Mouse (Mus musculus) liver, embryonic 15.5 days (tissue): Measurements from ENCODE around the gene 1110017D15Rik. TPM values are rescaled to one million over a fixed set of nuclear protein-coding genes. Genes with fewer than 3 reads are reported as not detected.

ENCODE experiments used
- ATAC-seq: fragments of 200-750 bp; cut with Nextera tagmentation; 2 replicates; pipeline ENCODE4 v1.8.0; 2017; ENCODE audit warnings: moderate number of reproducible peaks, mild to moderate bottlenecking, moderate library complexity; ENCODE audit not compliant: insufficient read depth
- H3K27ac ChIP-seq: fragments of 300-500 bp; sonication (generic); replicated peaks from 2 replicates; pipeline ENCODE4 v1.5.1; 2015; ENCODE audit warnings: mild to moderate bottlenecking, inconsistent platforms
- H3K27me3 ChIP-seq: fragments of 300-500 bp; sonication (generic); 2 replicates; pipeline ENCODE4 v1.6.1; 2015; ENCODE audit warnings: mild to moderate bottlenecking, inconsistent platforms
- H3K36me3 ChIP-seq: fragments of 300-500 bp; sonication (generic); replicated peaks from 2 replicates; pipeline ENCODE4 v1.6.1; 2015; ENCODE audit warnings: moderate library complexity, mild to moderate bottlenecking, inconsistent platforms
- H3K4me1 ChIP-seq: fragments of 300-500 bp; sonication (generic); replicated peaks from 2 replicates; pipeline ENCODE4 v1.6.1; 2015; ENCODE audit warnings: inconsistent platforms
- H3K4me2 ChIP-seq: fragments of 300-500 bp; sonication (generic); 2 replicates; pipeline ENCODE4 v1.6.1; 2015; ENCODE audit warnings: moderate library complexity, mild to moderate bottlenecking, inconsistent platforms
- H3K4me3 ChIP-seq: fragments of 300-500 bp; sonication (generic); replicated peaks from 2 replicates; pipeline ENCODE4 v1.5.1; 2015; ENCODE audit warnings: mild to moderate bottlenecking, inconsistent platforms
- H3K9ac ChIP-seq: fragments of 300-500 bp; sonication (generic); 2 replicates; pipeline ENCODE4 v1.6.1; 2015; ENCODE audit warnings: moderate library complexity, mild to moderate bottlenecking, inconsistent platforms
- H3K9me3 ChIP-seq: fragments of 300-500 bp; sonication (generic); replicated peaks from 2 replicates; pipeline ENCODE4 v1.6.1; 2016; ENCODE audit warnings: inconsistent platforms
- WGBS: fragments of 180-500 bp; shearing (Covaris S2); methylation state at CpG from one replicate; pipeline ENCODE4 v1.1.7; 2015; ENCODE audit warnings: mixed read lengths; ENCODE audit not compliant: insufficient replicate concordance; 5-methylcytosine and 5-hydroxymethylcytosine counted together
- polyA plus RNA-seq: library from polyadenylated mRNA; unstranded; fragments of >200 nt; fragmentation: Nextera tagmentation; extraction: Ambion mirVana; gene quantifications from 2 replicates; pipeline ENCODE4 v1.2.1, GENCODE M21; 2015

Gene 1110017D15Rik
- polyA plus RNA-seq, 1 experiment from 2014 or later, result not detected

- Histone ChIP-seq H3K4me2 (no peak overlapping the region), H3K4me1 (peaks cover 34% of the 10 kb centered on the region), H3K27ac (no peak overlapping the region), H3K27me3 (peaks cover 84% of the 10 kb centered on the region), H3K9me3 (no peaks in the 10 kb centered on the region), H3K9ac (no peak overlapping the region), H3K4me3 (no peak overlapping the region), H3K36me3 (no peaks in the 10 kb centered on the region)
- no peak for ATAC-seq
- 56% methylated on average over 8 of the region's 8 CpGs for WGBS
Measured at GRCm38 (mm10) chr4:41499619-41500018, 17.5 kb downstream of the 1110017D15Rik start.

GRCm38 (mm10) chr4:41498921-41499391, 18.2 kb downstream of the 1110017D15Rik start:
- ATAC-seq, result no peak
- peak overlapping the region; percentile 40; the same call in 1 of the 2 replicates for H3K4me2 ChIP-seq
- peaks cover 88% of the 10 kb centered on the region for H3K27me3 ChIP-seq
- 4% methylated on average over 43 of the region's 43 CpGs for WGBS
- no peak overlapping the region for H3K27ac ChIP-seq
- H3K9me3 ChIP-seq, result no peaks in the 10 kb centered on the region
- no peak overlapping the region for H3K4me3 ChIP-seq
- H3K9ac ChIP-seq, result no peak overlapping the region
- H3K36me3 ChIP-seq, result no peaks in the 10 kb centered on the region
- H3K4me1 ChIP-seq, result peaks cover 37% of the 10 kb centered on the region

GRCm38 (mm10) chr4:41497995-41498845, 18.9 kb downstream of the 1110017D15Rik start:
- Histone ChIP-seq H3K36me3 (no peaks in the 10 kb centered on the region), H3K4me1 (peaks cover 42% of the 10 kb centered on the region), H3K27ac (no peak overlapping the region), H3K4me2 (peak overlapping the region; percentile 40), H3K9me3 (no peaks in the 10 kb centered on the region), H3K27me3 (peaks cover 88% of the 10 kb centered on the region), H3K4me3 (0 out of 2 replicates have a peak overlapping the region, but pooled peaks have one; percentile 4), H3K9ac (no peak overlapping the region)
- no peak for ATAC-seq
- 5% methylated on average over 72 of the region's 72 CpGs for WGBS

GRCm38 (mm10) chr4:41497579-41497978, 19.6 kb downstream of the 1110017D15Rik start:
- Histone ChIP-seq H3K9ac (no peak overlapping the region), H3K4me3 (0 out of 2 replicates have a peak overlapping the region, but pooled peaks have one; percentile 4), H3K27me3 (peaks cover 83% of the 10 kb centered on the region), H3K36me3 (no peaks in the 10 kb centered on the region), H3K4me2 (peak overlapping the region; percentile 40), H3K27ac (no peak overlapping the region), H3K9me3 (no peaks in the 10 kb centered on the region), H3K4me1 (peaks cover 36% of the 10 kb centered on the region)
- WGBS, result 2% methylated on average over 34 of the region's 34 CpGs
- ATAC-seq, result no peak

- Histone ChIP-seq H3K4me2 (no peak overlapping the region), H3K4me3 (no peak overlapping the region), H3K9ac (no peak overlapping the region), H3K4me1 (peaks cover 30% of the 10 kb centered on the region), H3K36me3 (no peaks in the 10 kb centered on the region), H3K9me3 (no peaks in the 10 kb centered on the region), H3K27me3 (peaks cover 78% of the 10 kb centered on the region), H3K27ac (no peak overlapping the region)
- 36% methylated on average over 5 of the region's 5 CpGs for WGBS
- no peak for ATAC-seq
Measured at GRCm38 (mm10) chr4:41497046-41497445, 20.1 kb downstream of the 1110017D15Rik start.

GRCm38 (mm10) chr4:41495850-41496249, 21.3 kb downstream of the 1110017D15Rik start:
- Histone ChIP-seq H3K4me2 (no peak overlapping the region), H3K9ac (no peak overlapping the region), H3K27me3 (peaks cover 66% of the 10 kb centered on the region), H3K4me1 (peaks cover 29% of the 10 kb centered on the region), H3K4me3 (no peak overlapping the region), H3K36me3 (no peaks in the 10 kb centered on the region), H3K9me3 (no peaks in the 10 kb centered on the region), H3K27ac (no peak overlapping the region)
- no peak for ATAC-seq
- 76% methylated on average over 11 of the region's 11 CpGs for WGBS

- H3K9ac ChIP-seq, result no peak overlapping the region
- no peak for ATAC-seq
- H3K27ac ChIP-seq, result no peak overlapping the region
- no peak overlapping the region for H3K4me3 ChIP-seq
- no peaks in the 10 kb centered on the region for H3K9me3 ChIP-seq
- H3K4me1 ChIP-seq, result peaks cover 29% of the 10 kb centered on the region
- no peak overlapping the region for H3K4me2 ChIP-seq
- no peaks in the 10 kb centered on the region for H3K36me3 ChIP-seq
- H3K27me3 ChIP-seq, result peaks cover 58% of the 10 kb centered on the region
- 56% methylated on average over 4 of the region's 4 CpGs for WGBS
Measured at GRCm38 (mm10) chr4:41495076-41495475, 22.1 kb downstream of the 1110017D15Rik start.

GRCm38 (mm10) chr4:41494378-41494777, 22.8 kb downstream of the 1110017D15Rik start:
- Histone ChIP-seq H3K4me3 (no peak overlapping the region), H3K4me1 (peaks cover 29% of the 10 kb centered on the region), H3K36me3 (no peaks in the 10 kb centered on the region), H3K9ac (no peak overlapping the region), H3K9me3 (no peaks in the 10 kb centered on the region), H3K27ac (no peak overlapping the region), H3K27me3 (peaks cover 51% of the 10 kb centered on the region), H3K4me2 (no peak overlapping the region)
- peak; percentile 68 for ATAC-seq
- WGBS, result 21% methylated on average over 3 of the region's 3 CpGs

GRCm38 (mm10) chr4:41493464-41494116, 23.5 kb downstream of the 1110017D15Rik start:
- Histone ChIP-seq H3K27ac (no peak overlapping the region), H3K9me3 (no peaks in the 10 kb centered on the region), H3K27me3 (peaks cover 44% of the 10 kb centered on the region), H3K4me1 (peaks cover 24% of the 10 kb centered on the region), H3K4me3 (no peak overlapping the region), H3K4me2 (no peak overlapping the region), H3K9ac (no peak overlapping the region), H3K36me3 (no peaks in the 10 kb centered on the region)
- 48% methylated on average over 3 of the region's 3 CpGs for WGBS
- no peak; the same call in 1 of the 2 replicates for ATAC-seq

GRCm38 (mm10) chr4:41492951-41493350, 24.2 kb downstream of the 1110017D15Rik start:
- Histone ChIP-seq H3K9ac (no peak overlapping the region), H3K4me3 (no peak overlapping the region), H3K36me3 (no peaks in the 10 kb centered on the region), H3K4me2 (no peak overlapping the region), H3K27me3 (peaks cover 37% of the 10 kb centered on the region), H3K9me3 (no peaks in the 10 kb centered on the region), H3K27ac (no peak overlapping the region), H3K4me1 (peaks cover 17% of the 10 kb centered on the region)
- 57% methylated on average over 7 of the region's 7 CpGs for WGBS
- ATAC-seq, result no peak

- no peak overlapping the region for H3K4me3 ChIP-seq
- no peak for ATAC-seq
- no peaks in the 10 kb centered on the region for H3K4me1 ChIP-seq
- no peak overlapping the region for H3K9ac ChIP-seq
- H3K36me3 ChIP-seq, result peaks cover 3% of the 10 kb centered on the region; the same call in 1 of the 2 replicates
- H3K27me3 ChIP-seq, result no peaks in the 10 kb centered on the region
- H3K4me2 ChIP-seq, result no peak overlapping the region
- 69% methylated on average over 6 of the region's 6 CpGs for whole genome bisulfite sequencing
- H3K9me3 ChIP-seq, result no peaks in the 10 kb centered on the region
- no peak overlapping the region for H3K27ac ChIP-seq
Measured at GRCm38 (mm10) chr4:41481601-41482017, 35.5 kb downstream of the 1110017D15Rik start.
